Mouse (Mus musculus) stomach, postnatal 0 days (tissue): ENCODE results near the gene Shisa6.

ENCODE experiments used
- CTCF ChIP-seq: IDR thresholded peaks from 2 replicates; pipeline ENCODE4 v1.5.1; 2016; ENCODE audit warnings: antibody characterized with exemption, low read depth, mild to moderate bottlenecking, moderate library complexity
- EP300 ChIP-seq: optimal IDR thresholded peaks from 2 replicates; pipeline ENCODE3; 2016; ENCODE audit warnings: antibody characterized with exemption

DNA sequence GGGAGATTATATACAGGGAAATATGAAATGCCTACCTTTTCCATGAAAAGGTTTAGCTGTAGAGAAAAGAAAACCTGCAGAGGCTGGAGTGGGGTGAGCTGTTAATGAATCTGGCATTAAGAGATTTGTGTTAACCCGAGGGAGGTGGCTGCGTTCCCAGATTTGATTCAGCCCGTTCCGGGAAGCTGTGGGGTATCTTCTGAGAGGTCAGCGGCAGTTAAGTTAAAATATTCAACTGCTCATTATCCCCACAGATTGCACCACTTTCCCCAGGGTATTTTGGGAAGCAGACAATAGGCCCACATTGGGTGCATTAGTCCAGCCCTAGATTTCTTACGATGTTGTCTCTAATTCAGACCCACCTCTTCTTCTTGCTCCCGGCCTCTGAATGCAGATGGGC is 213.0 kb downstream of the Shisa6 start:
- TF ChIP-seq CTCF (no peak), EP300 (no peak)
